Mouse (Mus musculus) kidney, adult 2 months (tissue): ENCODE measurements around the gene Ptpre.

Experiments used
- CTCF ChIP-seq: fragments of 200-500 bp; conservative IDR thresholded peaks from 2 replicates; pipeline ENCODE4 v1.5.1; 2011; ENCODE audit warnings: low read depth, mild to moderate bottlenecking, control low read depth, low read length, moderate library complexity, mixed read lengths; ENCODE audit not compliant: insufficient read depth, insufficient read length
- POLR2A ChIP-seq: fragments of 200-500 bp; IDR thresholded peaks from one replicate; pipeline ENCODE4 v1.6.1; 2011; ENCODE audit warnings: low read depth, low read length, control low read depth

DNA sequence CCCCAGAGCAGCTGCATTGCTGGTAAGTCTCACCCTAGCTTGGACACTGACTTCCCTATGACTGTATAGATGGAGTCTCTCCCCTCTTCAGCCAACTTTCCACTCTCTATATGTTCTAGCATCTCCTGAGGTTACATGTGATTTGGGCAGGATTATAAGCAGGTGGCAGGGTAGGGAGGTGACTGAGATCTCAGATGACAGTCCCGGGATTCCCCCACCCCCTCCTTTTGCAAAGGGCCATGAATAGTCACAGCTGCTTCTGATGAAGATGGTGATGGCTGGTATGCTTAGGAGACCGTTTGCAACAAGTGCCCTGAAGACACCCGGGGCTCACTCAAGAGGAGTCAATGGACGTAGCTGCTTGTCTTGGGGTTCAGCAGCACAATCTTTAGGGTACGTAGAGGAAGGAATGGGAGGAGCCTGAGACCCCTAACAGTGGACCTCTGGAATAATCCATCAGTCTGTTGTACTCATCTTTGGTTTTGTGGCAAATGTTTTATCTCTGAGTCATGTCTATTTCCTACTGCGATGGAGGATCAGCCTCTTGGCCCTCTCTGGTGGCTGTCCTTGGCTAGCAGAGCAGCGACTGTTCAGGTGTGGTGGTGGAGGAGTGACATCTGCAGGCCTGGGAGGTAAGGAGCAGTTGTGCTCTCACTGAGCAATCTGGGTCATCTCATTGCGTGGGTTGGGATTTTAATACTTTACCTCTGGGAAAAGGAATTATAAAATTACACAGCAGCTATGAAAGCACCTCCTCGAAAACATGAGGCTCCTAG, 47.4 kb upstream of the Ptpre start:
- no peak for TF ChIP-seq CTCF
- no peak for TF ChIP-seq POLR2A
